In genomic region chr4:147431696-147432442, GRCm38 (mm10) we compare ENCODE assay signal across 8 mouse cellular contexts.
A peak's percentile ranks its signal among the peaks of the same experiment; 100 is the strongest.
DNase-seq lines count a peak whose midpoint lies in the region; ATAC-seq and TF ChIP-seq lines count a peak whose summit lies in the region.
"Not testable (repeated sequence)": the region's sequence is repeated elsewhere in the genome, so short reads cannot be mapped to it uniquely, and the experiment has no call there.

No protein-coding gene starts in this region.

- ATAC-seq in G1E (ENCODE audit: extremely low read depth, insufficient number of reproducible peaks, low FRiP score, poor library complexity, severe bottlenecking): 0 out of 2 replicates have a peak, but pooled peaks have one; percentile 8
- peak; percentile 43; the same call in 1 of the 2 replicates for ATAC-seq in erythroblast, adult 5-6 weeks (replicated peaks; ENCODE audit: low FRiP score, poor library complexity, severe bottlenecking)
- ATAC-seq in hindbrain, embryonic 13.5 days (ENCODE audit: low FRiP score): peak; percentile 44
- ATAC-seq in kidney, embryonic 16.5 days (ENCODE audit: low FRiP score, low TSS enrichment): peak; percentile 33
- peak; percentile 11 for ATAC-seq in liver, embryonic 15.5 days (ENCODE audit: insufficient read depth)
- ATAC-seq in midbrain, embryonic 12.5 days (ENCODE audit: low FRiP score, low read depth): peak; percentile 47; the same call in 1 of the 2 replicates
- peak; percentile 28 for ATAC-seq in stomach, embryonic 14.5 days (ENCODE audit: insufficient number of reproducible peaks, insufficient read depth, low FRiP score, low read depth)

- not testable (repeated sequence) for DNase-seq in G1E (ENCODE audit: low spot score)
- peak; percentile 94 for DNase-seq in heart, adult 11 months

- WGBS in hindbrain, embryonic 13.5 days: 74% methylated on average over 3 of the region's 3 CpGs
- 73% methylated on average over 3 of the region's 3 CpGs for WGBS in kidney, embryonic 16.5 days
- WGBS in liver, embryonic 15.5 days (ENCODE audit: insufficient replicate concordance): 54% methylated on average over 3 of the region's 3 CpGs
- WGBS in midbrain, embryonic 12.5 days: 75% methylated on average over 3 of the region's 3 CpGs
- 74% methylated on average over 3 of the region's 3 CpGs for WGBS in stomach, embryonic 14.5 days

- peaks cover 30% of the 10 kb centered on the region for H3K9me3 ChIP-seq in G1E (replicated peaks)
- peaks cover 31% of the 10 kb centered on the region for H3K9me3 ChIP-seq in hindbrain, embryonic 13.5 days
- H3K9me3 ChIP-seq in kidney, embryonic 16.5 days (ENCODE audit: low read length): peaks cover 34% of the 10 kb centered on the region
- H3K9me3 ChIP-seq in liver, embryonic 15.5 days (replicated peaks): 0 out of 2 replicates have a peak, but pooled peaks cover 23% of the 10 kb centered on the region
- peaks cover 39% of the 10 kb centered on the region for H3K9me3 ChIP-seq in midbrain, embryonic 12.5 days
- H3K9me3 ChIP-seq in stomach, embryonic 14.5 days (ENCODE audit: control insufficient read depth, low read depth, low read length): peaks cover 28% of the 10 kb centered on the region

- H3K4me2 ChIP-seq in hindbrain, embryonic 13.5 days; kidney, embryonic 16.5 days (replicated peaks; ENCODE audit: low read depth, low read length); liver, embryonic 15.5 days; midbrain, embryonic 12.5 days (replicated peaks); stomach, embryonic 14.5 days (replicated peaks; ENCODE audit: low read depth, low read length): not testable (repeated sequence)

- not testable (repeated sequence) for H3K9ac ChIP-seq in hindbrain, embryonic 13.5 days; kidney, embryonic 16.5 days (replicated peaks; ENCODE audit: low read length); liver, embryonic 15.5 days; midbrain, embryonic 12.5 days (replicated peaks); stomach, embryonic 14.5 days (replicated peaks; ENCODE audit: low read depth, low read length)

- H3K27ac ChIP-seq in hindbrain, embryonic 13.5 days; kidney, embryonic 16.5 days (ENCODE audit: low read length); liver, embryonic 15.5 days (replicated peaks); midbrain, embryonic 12.5 days (replicated peaks); stomach, embryonic 14.5 days (ENCODE audit: low read length): not testable (repeated sequence)

- H3K4me3 ChIP-seq in G1E (ENCODE audit: low read depth, low read length); hindbrain, embryonic 13.5 days; kidney, embryonic 16.5 days (ENCODE audit: low read length); liver, embryonic 15.5 days (replicated peaks); midbrain, embryonic 12.5 days; stomach, embryonic 14.5 days (ENCODE audit: low read depth, low read length): not testable (repeated sequence)

- not testable (repeated sequence) for H3K27me3 ChIP-seq in G1E (ENCODE audit: insufficient read depth, low read length); hindbrain, embryonic 13.5 days; kidney, embryonic 16.5 days (ENCODE audit: insufficient read depth, low read length); liver, embryonic 15.5 days; midbrain, embryonic 12.5 days; stomach, embryonic 14.5 days (ENCODE audit: control insufficient read depth, insufficient read depth, low read length)

- not testable (repeated sequence) for H3K36me3 ChIP-seq in G1E (replicated peaks); hindbrain, embryonic 13.5 days; kidney, embryonic 16.5 days (ENCODE audit: insufficient read depth, low read length); liver, embryonic 15.5 days (replicated peaks); midbrain, embryonic 12.5 days; stomach, embryonic 14.5 days (ENCODE audit: control insufficient read depth, insufficient read depth, low read length)

- TF ChIP-seq CTCF in G1E (IDR thresholded peaks at IDR 0.05; ENCODE audit: low read depth, low read length): not testable (repeated sequence)

- H3K4me1 ChIP-seq in G1E (ENCODE audit: insufficient read depth, low read depth, low read length); hindbrain, embryonic 13.5 days (replicated peaks); kidney, embryonic 16.5 days (ENCODE audit: insufficient read depth, low read length); liver, embryonic 15.5 days (replicated peaks); midbrain, embryonic 12.5 days; stomach, embryonic 14.5 days (ENCODE audit: control insufficient read depth, insufficient read depth, low read length): not testable (repeated sequence)
